Mouse (Mus musculus): Measurements from ENCODE around the gene Cfap161.

Gene Cfap161

GRCm38 (mm10) chr7:83739680-83740310 is 54.9 kb downstream of the Cfap161 start:
- no peak for DNase-seq (ENCODE audit: low spot score)

GRCm38 (mm10) chr7:83738623-83739462 is 55.8 kb downstream of the Cfap161 start:
- DNase-seq (ENCODE audit: low spot score), result no peak

- no peak for DNase-seq (ENCODE audit: low spot score)
Measured at GRCm38 (mm10) chr7:83737914-83738490, 56.7 kb downstream of the Cfap161 start.

- DNase-seq (ENCODE audit: low spot score), result no peak
Measured at GRCm38 (mm10) chr7:83736341-83737115, 58.2 kb downstream of the Cfap161 start.

- DNase-seq (ENCODE audit: low spot score), result no peak
Measured at GRCm38 (mm10) chr7:83735108-83735781, 59.4 kb downstream of the Cfap161 start.

- DNase-seq (ENCODE audit: low spot score), result no peak
Measured at GRCm38 (mm10) chr7:83734671-83735082, 60.0 kb downstream of the Cfap161 start.

GRCm38 (mm10) chr7:83734246-83734645 is 60.4 kb downstream of the Cfap161 start:
- no peak for DNase-seq (ENCODE audit: low spot score)

- DNase-seq (ENCODE audit: low spot score), result no peak
Measured at GRCm38 (mm10) chr7:83732781-83733180, 61.9 kb downstream of the Cfap161 start.

- DNase-seq (ENCODE audit: low spot score), result no peak
Measured at GRCm38 (mm10) chr7:83731961-83732666, 62.6 kb downstream of the Cfap161 start.

- DNase-seq (ENCODE audit: low spot score), result no peak
Measured at GRCm38 (mm10) chr7:83731297-83731696, 63.4 kb downstream of the Cfap161 start.

GRCm38 (mm10) chr7:83726936-83727632 is 67.6 kb downstream of the Cfap161 start:
- DNase-seq (ENCODE audit: low spot score), result no peak

- no peak for DNase-seq (ENCODE audit: low spot score)
Measured at GRCm38 (mm10) chr7:83725801-83726200, 68.9 kb downstream of the Cfap161 start.

GRCm38 (mm10) chr7:83724541-83724940 is 70.1 kb downstream of the Cfap161 start:
- no peak for DNase-seq (ENCODE audit: low spot score)

Measured in MN1 (cell line).